Mouse (Mus musculus) heart, postnatal 0 days (tissue): Measurements from ENCODE around the gene Mef2d.

Experiments used
- CTCF ChIP-seq: IDR thresholded peaks from 2 replicates; pipeline ENCODE4 v1.5.1; 2016; ENCODE audit warnings: antibody characterized with exemption, control low read depth, low read depth
- EP300 ChIP-seq: IDR thresholded peaks from 2 replicates; pipeline ENCODE4 v1.6.1; 2016; ENCODE audit warnings: antibody characterized with exemption, low read depth

GRCm38 (mm10) chr3:88178986-88179385 lies 36.8 kb downstream of the Mef2d start:
- TF ChIP-seq CTCF (no peak), EP300 (no peak)
